Mouse (Mus musculus) heart, adult 2 months (tissue): ENCODE results near the gene Spag8.

Experiments
- CTCF ChIP-seq: fragments of 200-600 bp; IDR thresholded peaks from 2 replicates; pipeline ENCODE4 v1.8.1; 2022; ENCODE audit warnings: antibody characterized with exemption, mild to moderate bottlenecking, moderate library complexity
- EP300 ChIP-seq: fragments of 200-500 bp; IDR thresholded peaks from 2 replicates; pipeline ENCODE4 v1.6.1; 2011; ENCODE audit warnings: low read depth, low read length, control low read depth; ENCODE audit not compliant: insufficient read depth
- POLR2A ChIP-seq: fragments of 200-500 bp; IDR thresholded peaks from 2 replicates; pipeline ENCODE4 v1.6.1; 2011; ENCODE audit warnings: mild to moderate bottlenecking, low read depth, low read length, control low read depth; ENCODE audit not compliant: insufficient read depth

- no peak for TF ChIP-seq POLR2A
- TF ChIP-seq CTCF, result peak; percentile 41
- TF ChIP-seq EP300, result no peak
These were observed 3.6 kb downstream of the Spag8 start for GRCm38 (mm10) chr4:43649783-43650182.
